Mouse (Mus musculus): ENCODE data around the gene Iah1. TPM values are rescaled to one million over a fixed set of nuclear protein-coding genes. Genes with fewer than 3 reads are reported as not detected.

The Iah1 gene
- polyA plus RNA-seq, 1 experiment, result 79.5 TPM

- TF ChIP-seq MYOG (IDR thresholded peaks at IDR 0.05; ENCODE audit: control insufficient read depth in 1 of 3, insufficient read depth in 1 of 3, insufficient read length in 2 of 3, low read depth in 2 of 3) (no peak), CEBPB (IDR thresholded peaks at IDR 0.05; ENCODE audit: insufficient read depth, poor library complexity, severe bottlenecking) (no peak), TCF3 (IDR thresholded peaks at IDR 0.05; ENCODE audit: insufficient read length, low read depth) (no peak), REST (IDR thresholded peaks at IDR 0.05; ENCODE audit: insufficient read depth, insufficient read length) (no peak), POLR2A (IDR thresholded peaks at IDR 0.05; ENCODE audit: insufficient read length, low read depth) (no peak), MYOD1 (IDR thresholded peaks at IDR 0.05; ENCODE audit: control insufficient read depth in 1 of 3, insufficient read length in 2 of 3, low read depth in 2 of 3) (no peak)
- H3K36me3 ChIP-seq (ENCODE audit: control insufficient read depth, insufficient read depth), result peaks cover 6% of the 10 kb centered on the region
- H3K4me2 ChIP-seq (ENCODE audit: low read depth), result no peak overlapping the region
- no peak overlapping the region for H3K4me3 ChIP-seq
- no peaks in the 10 kb centered on the region for H3K79me2 ChIP-seq (ENCODE audit: control insufficient read depth, insufficient read depth)
- no peaks in the 10 kb centered on the region for H3K27me3 ChIP-seq (ENCODE audit: control insufficient read depth, insufficient read depth, insufficient read length)
- H3ac ChIP-seq (ENCODE audit: control insufficient read depth, insufficient read length), result no peak overlapping the region
Measured at GRCm38 (mm10) chr12:21277352-21277864, 38.8 kb upstream of the Iah1 start.

GRCm38 (mm10) chr12:21284761-21285441, 31.3 kb upstream of the Iah1 start, which contains the start of gene Cpsf3:
Cpsf3 (plus strand) TSS chr12:21285391.
- Histone ChIP-seq H3K4me2 (ENCODE audit: low read depth) (peak within 1 kb of the TSS; percentile 93), H3K4me3 (peak within 1 kb of the TSS; percentile 92)
- TF ChIP-seq MYOD1 (IDR thresholded peaks at IDR 0.05; ENCODE audit: control insufficient read depth in 1 of 3, insufficient read length in 2 of 3, low read depth in 2 of 3), result no peak
- no peak for TF ChIP-seq TCF3 (IDR thresholded peaks at IDR 0.05; ENCODE audit: insufficient read length, low read depth)
- TF ChIP-seq MYOG (IDR thresholded peaks at IDR 0.05; ENCODE audit: control insufficient read depth in 1 of 3, insufficient read depth in 1 of 3, insufficient read length in 2 of 3, low read depth in 2 of 3), result no peak
- no peak for TF ChIP-seq SRF (IDR thresholded peaks at IDR 0.05; ENCODE audit: control insufficient read depth, insufficient read length, low read depth)
- no peak for TF ChIP-seq E2F4 (IDR thresholded peaks at IDR 0.05; ENCODE audit: insufficient read depth)
- TF ChIP-seq TCF12 (IDR thresholded peaks at IDR 0.05; ENCODE audit: insufficient read depth, poor library complexity, severe bottlenecking), result no peak
- TF ChIP-seq REST (IDR thresholded peaks at IDR 0.05; ENCODE audit: insufficient read depth, insufficient read length), result no peak

GRCm38 (mm10) chr12:21285508-21286242, 30.5 kb upstream of the Iah1 start:
- Histone ChIP-seq H3K4me3 (peak overlapping the region; percentile 92), H3K36me3 (ENCODE audit: control insufficient read depth, insufficient read depth) (peaks cover 8% of the 10 kb centered on the region)
- TF ChIP-seq POLR2A (IDR thresholded peaks at IDR 0.05; ENCODE audit: insufficient read length, low read depth) (peak; percentile 62), TCF12 (IDR thresholded peaks at IDR 0.05; ENCODE audit: insufficient read depth, poor library complexity, severe bottlenecking) (no peak)

More at GRCm38 (mm10) chr12:21284761-21285441, 31.3 kb upstream of the Iah1 start, which contains the start of gene Cpsf3:
- H3K79me2 ChIP-seq (ENCODE audit: control insufficient read depth, insufficient read depth), result peaks cover 21% of the 10 kb centered on the region
- H3K27me3 ChIP-seq (ENCODE audit: control insufficient read depth, insufficient read depth, insufficient read length), result no peaks in the 10 kb centered on the region
- H3K36me3 ChIP-seq (ENCODE audit: control insufficient read depth, insufficient read depth), result peaks cover under 1% of the 10 kb centered on the region
- peak within 1 kb of the TSS; percentile 79 for H3ac ChIP-seq (ENCODE audit: control insufficient read depth, insufficient read length)

GRCm38 (mm10) chr12:21286243-21286622, 30.0 kb upstream of the Iah1 start, which contains the start of gene Itgb1bp1:
Itgb1bp1 (minus strand) TSS chr12:21286284.
- Histone ChIP-seq H3K4me3 (peak within 1 kb of the TSS; percentile 92), H3K36me3 (ENCODE audit: control insufficient read depth, insufficient read depth) (peaks cover 13% of the 10 kb centered on the region), H3K79me2 (ENCODE audit: control insufficient read depth, insufficient read depth) (peaks cover 21% of the 10 kb centered on the region), H3K27me3 (ENCODE audit: control insufficient read depth, insufficient read depth, insufficient read length) (no peaks in the 10 kb centered on the region), H3ac (ENCODE audit: control insufficient read depth, insufficient read length) (peak within 1 kb of the TSS; percentile 79), H3K4me2 (ENCODE audit: low read depth) (peak within 1 kb of the TSS; percentile 93)
- no peak for TF ChIP-seq MYOG (IDR thresholded peaks at IDR 0.05; ENCODE audit: control insufficient read depth in 1 of 3, insufficient read depth in 1 of 3, insufficient read length in 2 of 3, low read depth in 2 of 3)
- TF ChIP-seq USF1 (IDR thresholded peaks at IDR 0.05; ENCODE audit: low read depth), result no peak
- TF ChIP-seq SRF (IDR thresholded peaks at IDR 0.05; ENCODE audit: control insufficient read depth, insufficient read length, low read depth), result peak; percentile 60
- peak; percentile 32 for TF ChIP-seq POLR2A (IDR thresholded peaks at IDR 0.05; ENCODE audit: insufficient read length, low read depth)

More at GRCm38 (mm10) chr12:21285508-21286242, 30.5 kb upstream of the Iah1 start:
- H3K27me3 ChIP-seq (ENCODE audit: control insufficient read depth, insufficient read depth, insufficient read length), result no peaks in the 10 kb centered on the region
- H3K4me2 ChIP-seq (ENCODE audit: low read depth), result peak overlapping the region; percentile 93
- peak overlapping the region; percentile 79 for H3ac ChIP-seq (ENCODE audit: control insufficient read depth, insufficient read length)
- H3K79me2 ChIP-seq (ENCODE audit: control insufficient read depth, insufficient read depth), result peaks cover 21% of the 10 kb centered on the region

GRCm38 (mm10) chr12:21286712-21287650, 29.2 kb upstream of the Iah1 start:
- Histone ChIP-seq H3K4me3 (peak overlapping the region; percentile 92), H3K36me3 (ENCODE audit: control insufficient read depth, insufficient read depth) (peaks cover 15% of the 10 kb centered on the region), H3K79me2 (ENCODE audit: control insufficient read depth, insufficient read depth) (peaks cover 21% of the 10 kb centered on the region), H3ac (ENCODE audit: control insufficient read depth, insufficient read length) (peak overlapping the region; percentile 79), H3K27me3 (ENCODE audit: control insufficient read depth, insufficient read depth, insufficient read length) (no peaks in the 10 kb centered on the region), H3K4me2 (ENCODE audit: low read depth) (peak overlapping the region; percentile 88)
- TF ChIP-seq TCF3 (IDR thresholded peaks at IDR 0.05; ENCODE audit: insufficient read length, low read depth), result no peak
- TF ChIP-seq MAX (IDR thresholded peaks at IDR 0.05; ENCODE audit: low read depth), result no peak
- peak; percentile 52 for TF ChIP-seq USF1 (IDR thresholded peaks at IDR 0.05; ENCODE audit: low read depth)
- TF ChIP-seq SRF (IDR thresholded peaks at IDR 0.05; ENCODE audit: control insufficient read depth, insufficient read length, low read depth), result no peak
- TF ChIP-seq REST (IDR thresholded peaks at IDR 0.05; ENCODE audit: insufficient read depth, insufficient read length), result no peak
- TF ChIP-seq TCF12 (IDR thresholded peaks at IDR 0.05; ENCODE audit: insufficient read depth, poor library complexity, severe bottlenecking), result no peak
- no peak for TF ChIP-seq CEBPB (IDR thresholded peaks at IDR 0.05; ENCODE audit: insufficient read depth, poor library complexity, severe bottlenecking)
